Mouse (Mus musculus) ES-E14 (cell line): ENCODE measurements around the gene St3gal3.

Experiments used
- CHD2 ChIP-seq: IDR thresholded peaks from 2 replicates; pipeline ENCODE4 v1.6.1; 2014; ENCODE audit warnings: mild to moderate bottlenecking, low read depth, low read length, inconsistent platforms
- HCFC1 ChIP-seq: IDR thresholded peaks from 2 replicates; pipeline ENCODE4 v1.6.1; 2012; ENCODE audit warnings: low read length, inconsistent platforms, borderline replicate concordance; ENCODE audit not compliant: insufficient read depth
- MAFK ChIP-seq: IDR thresholded peaks from 2 replicates; pipeline ENCODE4 v1.6.1; 2014; ENCODE audit warnings: mild to moderate bottlenecking, low read depth, low read length, inconsistent platforms; ENCODE audit not compliant: insufficient read depth
- ZNF384 ChIP-seq: IDR thresholded peaks from 2 replicates; pipeline ENCODE4 v1.6.1; 2012; ENCODE audit warnings: low read depth, low read length, inconsistent platforms

DNA sequence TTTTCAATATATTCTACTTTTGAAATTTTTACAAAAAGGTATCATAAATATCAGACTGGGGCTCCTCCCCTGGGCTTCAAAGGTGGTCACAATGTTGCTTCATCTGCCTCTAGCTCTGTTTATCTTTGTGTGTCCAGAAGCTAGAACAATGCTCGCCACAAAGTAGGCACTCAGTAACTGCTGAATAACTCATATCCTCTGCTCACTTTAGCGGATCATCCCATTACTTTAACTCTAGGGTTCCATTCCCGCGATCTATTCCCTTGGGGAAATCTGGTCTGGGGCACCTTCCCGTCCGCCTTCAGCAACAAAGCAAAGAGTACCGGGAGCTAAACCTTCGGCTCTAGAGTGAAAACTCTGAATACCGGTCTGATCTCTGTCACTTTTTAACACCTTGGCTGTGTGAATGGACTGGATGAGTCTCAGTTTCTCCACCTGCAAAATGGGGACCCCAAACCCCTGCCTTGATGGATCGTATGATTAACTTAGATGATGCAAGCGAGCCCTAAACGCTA lies 44.3 kb upstream of the St3gal3 start:
- TF ChIP-seq MAFK: no peak
- TF ChIP-seq CHD2: no peak
- TF ChIP-seq HCFC1: no peak
- no peak for TF ChIP-seq ZNF384
